Mouse (Mus musculus): ENCODE measurements at regions not wholly inside any gene's neighbourhood (a gene's known extent, or its start where the extent isn't known, plus 50 kb on each side); places are given as distances from the start of the nearest gene placed in this dataset.
A peak's percentile ranks its signal among the peaks of the same experiment; 100 is the strongest.

DNA sequence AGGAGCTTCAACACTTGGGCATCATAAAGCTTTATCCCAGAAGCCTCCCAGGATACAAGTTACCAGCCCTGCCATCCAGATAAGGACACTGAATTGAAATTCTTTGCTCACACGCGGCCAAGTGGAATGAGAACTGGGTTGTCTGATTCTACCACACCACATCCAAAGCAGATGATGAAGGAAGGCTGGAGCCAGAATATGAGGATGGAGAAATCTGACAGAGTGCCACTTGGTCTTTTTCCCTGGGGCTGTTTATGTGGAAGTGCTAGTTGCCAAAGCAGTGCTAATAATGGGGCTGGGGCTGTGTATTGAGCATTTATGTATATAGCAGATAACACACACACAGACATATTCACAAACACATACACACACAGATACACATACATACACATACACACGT lies 92.2 kb downstream of the Ephb3 start:
- Histone ChIP-seq H3K27me3 (ENCODE audit: control insufficient read depth, insufficient read depth, insufficient read length) (no peaks in the 10 kb centered on the region), H3K79me2 (ENCODE audit: control insufficient read depth, insufficient read depth) (no peaks in the 10 kb centered on the region), H3K4me3 (ENCODE audit: insufficient read depth, poor library complexity, severe bottlenecking) (no peak overlapping the region), H3ac (ENCODE audit: control insufficient read depth, insufficient read length, low read depth) (no peak overlapping the region), H3K36me3 (ENCODE audit: control insufficient read depth, insufficient read depth) (no peaks in the 10 kb centered on the region), H3K79me3 (ENCODE audit: low read depth) (no peaks in the 10 kb centered on the region)
- no peak for TF ChIP-seq MYOG (IDR thresholded peaks at IDR 0.05; ENCODE audit: control insufficient read depth, extremely low read depth, insufficient read length)
- no peak for TF ChIP-seq MYOD1 (IDR thresholded peaks at IDR 0.05; ENCODE audit: control insufficient read depth, insufficient read length, low read depth)
- TF ChIP-seq USF1 (IDR thresholded peaks at IDR 0.05; ENCODE audit: low read depth) = no peak
- no peak for TF ChIP-seq MAX (IDR thresholded peaks at IDR 0.05)
- no peak for TF ChIP-seq FOSL1 (IDR thresholded peaks at IDR 0.05; ENCODE audit: insufficient read depth, low read length, poor library complexity, severe bottlenecking)
- no peak for TF ChIP-seq CTCF (IDR thresholded peaks at IDR 0.05; ENCODE audit: control insufficient read depth, insufficient read depth, insufficient read length)
- TF ChIP-seq CEBPB (IDR thresholded peaks at IDR 0.05; ENCODE audit: low read depth) = no peak

DNA sequence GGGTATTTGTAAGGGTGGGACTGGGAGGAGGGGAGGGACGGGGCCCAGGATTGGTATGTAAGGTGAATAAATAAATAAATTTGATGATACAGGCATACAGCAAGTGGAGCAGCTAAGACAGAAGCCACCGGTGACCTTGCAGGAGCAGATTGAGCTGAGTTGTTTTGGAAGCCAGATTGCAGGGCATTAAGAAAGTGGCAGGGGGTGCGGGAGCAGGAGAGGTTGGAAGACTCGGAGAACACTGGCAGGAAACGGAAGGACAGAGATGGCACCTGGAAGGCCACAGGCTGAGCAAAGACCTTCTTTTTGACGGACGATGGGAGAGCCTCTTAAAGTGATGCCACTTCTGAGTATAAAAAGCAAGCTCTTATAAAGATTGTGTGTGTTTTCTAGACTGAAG lies 94.3 kb downstream of the Ephb3 start:
- H3K27me3 ChIP-seq (ENCODE audit: control insufficient read depth, insufficient read depth, insufficient read length) = no peaks in the 10 kb centered on the region
- no peak overlapping the region for H3ac ChIP-seq (ENCODE audit: control insufficient read depth, insufficient read length, low read depth)
- TF ChIP-seq MAX (IDR thresholded peaks at IDR 0.05) (no peak), CTCF (IDR thresholded peaks at IDR 0.05; ENCODE audit: control insufficient read depth, insufficient read depth, insufficient read length) (no peak), CEBPB (IDR thresholded peaks at IDR 0.05; ENCODE audit: low read depth) (no peak), USF1 (IDR thresholded peaks at IDR 0.05; ENCODE audit: low read depth) (no peak), MYOD1 (IDR thresholded peaks at IDR 0.05; ENCODE audit: control insufficient read depth, insufficient read length, low read depth) (no peak), MYOG (IDR thresholded peaks at IDR 0.05; ENCODE audit: control insufficient read depth, extremely low read depth, insufficient read length) (no peak), FOSL1 (IDR thresholded peaks at IDR 0.05; ENCODE audit: insufficient read depth, low read length, poor library complexity, severe bottlenecking) (no peak)
- no peaks in the 10 kb centered on the region for H3K36me3 ChIP-seq (ENCODE audit: control insufficient read depth, insufficient read depth)
- no peaks in the 10 kb centered on the region for H3K79me2 ChIP-seq (ENCODE audit: control insufficient read depth, insufficient read depth)
- no peak overlapping the region for H3K4me3 ChIP-seq (ENCODE audit: insufficient read depth, poor library complexity, severe bottlenecking)
- H3K79me3 ChIP-seq (ENCODE audit: low read depth) = no peaks in the 10 kb centered on the region

DNA sequence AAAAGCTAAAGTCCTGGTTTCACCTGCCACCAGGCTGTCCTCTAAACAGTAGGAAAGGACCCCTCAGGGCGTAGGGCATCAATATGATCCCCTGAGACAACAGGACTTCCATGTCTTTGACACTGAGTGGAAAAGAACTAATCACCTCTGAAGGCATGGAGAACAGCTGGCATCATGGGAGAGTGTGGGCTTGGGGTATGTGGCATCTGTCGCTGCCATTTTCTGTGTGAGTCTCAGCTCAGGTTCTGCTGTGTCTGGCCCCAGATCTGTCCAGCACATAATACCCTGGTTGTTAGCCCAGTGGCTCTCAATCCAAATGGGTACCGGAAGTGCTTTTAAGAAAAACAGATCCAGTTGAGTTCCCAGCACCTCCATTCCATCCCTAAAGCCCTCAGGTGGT lies 101.3 kb downstream of the Ephb3 start:
- Histone ChIP-seq H3K79me2 (ENCODE audit: control insufficient read depth, insufficient read depth) (no peaks in the 10 kb centered on the region), H3K27me3 (ENCODE audit: control insufficient read depth, insufficient read depth, insufficient read length) (no peaks in the 10 kb centered on the region), H3K36me3 (ENCODE audit: control insufficient read depth, insufficient read depth) (no peaks in the 10 kb centered on the region), H3K4me3 (ENCODE audit: insufficient read depth, poor library complexity, severe bottlenecking) (no peak overlapping the region), H3ac (ENCODE audit: control insufficient read depth, insufficient read length, low read depth) (no peak overlapping the region), H3K79me3 (ENCODE audit: low read depth) (no peaks in the 10 kb centered on the region)
- no peak for TF ChIP-seq CEBPB (IDR thresholded peaks at IDR 0.05; ENCODE audit: low read depth)
- TF ChIP-seq MYOD1 (IDR thresholded peaks at IDR 0.05; ENCODE audit: control insufficient read depth, insufficient read length, low read depth) = no peak
- no peak for TF ChIP-seq MAX (IDR thresholded peaks at IDR 0.05)
- TF ChIP-seq MYOG (IDR thresholded peaks at IDR 0.05; ENCODE audit: control insufficient read depth, extremely low read depth, insufficient read length) = no peak
- no peak for TF ChIP-seq CTCF (IDR thresholded peaks at IDR 0.05; ENCODE audit: control insufficient read depth, insufficient read depth, insufficient read length)
- TF ChIP-seq USF1 (IDR thresholded peaks at IDR 0.05; ENCODE audit: low read depth) = no peak
- TF ChIP-seq FOSL1 (IDR thresholded peaks at IDR 0.05; ENCODE audit: insufficient read depth, low read length, poor library complexity, severe bottlenecking) = no peak

DNA sequence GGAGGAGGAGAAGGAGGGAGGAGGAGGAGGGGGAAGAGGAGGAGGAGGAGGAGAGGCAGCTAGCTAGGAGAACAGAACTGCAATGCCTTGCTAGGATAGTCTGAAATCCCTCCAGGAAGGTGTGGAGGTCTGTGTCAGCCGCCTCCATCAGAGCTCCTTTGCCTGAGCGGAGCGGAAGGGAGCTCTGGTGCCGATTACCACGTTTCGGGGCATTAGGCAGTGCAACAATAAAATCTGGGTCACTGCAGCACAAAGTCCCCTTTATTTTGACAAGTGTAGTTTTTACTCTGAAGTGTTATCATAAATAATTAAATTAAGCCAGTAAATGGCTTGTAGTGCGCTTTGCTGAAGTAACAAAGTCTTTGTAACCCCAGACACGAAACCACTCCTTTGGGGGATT lies 104.0 kb downstream of the Ephb3 start:
- TF ChIP-seq CEBPB (IDR thresholded peaks at IDR 0.05; ENCODE audit: low read depth) (no peak), CTCF (IDR thresholded peaks at IDR 0.05; ENCODE audit: control insufficient read depth, insufficient read depth, insufficient read length) (no peak)
- no peaks in the 10 kb centered on the region for H3K27me3 ChIP-seq (ENCODE audit: control insufficient read depth, insufficient read depth, insufficient read length)
- no peaks in the 10 kb centered on the region for H3K36me3 ChIP-seq (ENCODE audit: control insufficient read depth, insufficient read depth)
- H3K4me3 ChIP-seq (ENCODE audit: insufficient read depth, poor library complexity, severe bottlenecking) = no peak overlapping the region
- H3ac ChIP-seq (ENCODE audit: control insufficient read depth, insufficient read length, low read depth) = no peak overlapping the region
- H3K79me3 ChIP-seq (ENCODE audit: low read depth) = no peaks in the 10 kb centered on the region
- no peaks in the 10 kb centered on the region for H3K79me2 ChIP-seq (ENCODE audit: control insufficient read depth, insufficient read depth)

DNA sequence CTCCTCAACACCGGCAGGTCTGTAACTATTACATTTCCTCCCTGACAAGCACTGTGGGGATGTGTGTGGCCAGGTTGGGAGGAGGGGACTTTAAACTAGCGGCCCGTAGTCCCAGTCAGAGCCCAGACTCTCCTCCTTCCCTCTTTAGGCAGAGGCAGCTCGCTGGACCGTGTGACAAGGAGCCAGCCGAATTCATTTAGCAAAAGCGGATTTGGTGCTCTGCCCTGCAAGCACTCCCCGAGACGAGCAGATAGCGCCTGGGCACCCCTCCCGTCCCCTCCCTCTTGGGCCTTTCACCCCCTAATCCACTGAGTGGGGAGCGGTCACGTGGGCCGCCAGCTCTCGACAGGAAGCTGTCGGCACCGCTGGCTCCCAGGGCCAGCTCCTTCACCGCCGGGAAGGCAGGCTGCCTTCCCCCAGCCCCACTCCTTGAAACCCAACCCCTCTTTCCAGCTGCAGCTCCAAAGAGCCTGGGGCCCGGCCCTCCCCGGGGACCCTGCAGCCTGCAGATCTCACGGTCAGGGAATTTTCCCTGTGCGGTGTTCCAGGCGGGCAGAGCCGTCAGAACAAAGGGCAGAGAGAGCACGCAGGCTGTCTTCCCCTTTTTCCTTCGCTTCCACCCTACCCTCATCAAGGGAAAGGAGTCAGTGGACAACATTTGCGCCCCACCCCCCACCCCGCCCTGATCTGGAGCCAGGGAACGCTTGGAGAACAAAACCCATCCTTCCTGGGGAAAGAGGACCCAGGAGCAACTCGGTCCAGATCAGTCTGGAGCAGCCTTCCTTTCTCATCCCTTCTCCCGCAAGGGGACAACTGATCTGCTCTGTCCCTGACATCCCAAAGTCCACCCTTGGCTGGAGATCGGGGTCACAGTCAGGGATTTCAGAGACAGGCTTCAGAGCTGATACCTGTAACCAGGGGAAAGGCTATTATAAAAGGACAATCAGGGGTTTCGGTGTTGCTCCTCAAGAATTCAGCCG lies 106.4 kb downstream of the Ephb3 start:
- Histone ChIP-seq H3K79me3 (ENCODE audit: low read depth) (no peaks in the 10 kb centered on the region), H3K4me3 (ENCODE audit: insufficient read depth, poor library complexity, severe bottlenecking) (no peak overlapping the region), H3K36me3 (ENCODE audit: control insufficient read depth, insufficient read depth) (no peaks in the 10 kb centered on the region), H3K79me2 (ENCODE audit: control insufficient read depth, insufficient read depth) (no peaks in the 10 kb centered on the region), H3ac (ENCODE audit: control insufficient read depth, insufficient read length, low read depth) (peak overlapping the region; percentile 32), H3K27me3 (ENCODE audit: control insufficient read depth, insufficient read depth, insufficient read length) (no peaks in the 10 kb centered on the region)
- TF ChIP-seq MAX (IDR thresholded peaks at IDR 0.05) (no peak), USF1 (IDR thresholded peaks at IDR 0.05; ENCODE audit: low read depth) (peak; percentile 88)

DNA sequence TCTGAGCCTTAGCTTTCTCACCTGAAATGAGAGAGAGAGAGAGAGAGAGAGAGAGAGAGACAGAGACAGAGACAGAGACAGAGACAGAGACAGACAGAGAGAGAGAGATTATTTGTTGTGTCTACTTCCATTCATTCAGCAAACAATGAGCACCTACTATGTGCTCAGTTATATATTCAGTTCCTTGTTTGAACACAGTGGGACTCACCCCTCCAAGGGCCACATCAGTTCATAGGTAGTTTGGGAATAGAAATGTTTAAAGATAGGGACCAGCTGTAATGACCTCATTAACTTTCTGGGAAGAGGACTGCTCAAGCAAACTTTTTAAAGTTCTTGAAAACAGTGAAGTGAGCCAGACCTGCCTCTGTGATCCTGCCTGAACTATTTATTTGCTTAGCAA lies 107.2 kb downstream of the Ephb3 start:
- no peaks in the 10 kb centered on the region for H3K79me3 ChIP-seq (ENCODE audit: low read depth)
- no peaks in the 10 kb centered on the region for H3K36me3 ChIP-seq (ENCODE audit: control insufficient read depth, insufficient read depth)
- TF ChIP-seq USF1 (IDR thresholded peaks at IDR 0.05; ENCODE audit: low read depth) (no peak), MYOG (IDR thresholded peaks at IDR 0.05; ENCODE audit: control insufficient read depth, extremely low read depth, insufficient read length) (no peak), CTCF (IDR thresholded peaks at IDR 0.05; ENCODE audit: control insufficient read depth, insufficient read depth, insufficient read length) (no peak), CEBPB (IDR thresholded peaks at IDR 0.05; ENCODE audit: low read depth) (no peak), FOSL1 (IDR thresholded peaks at IDR 0.05; ENCODE audit: insufficient read depth, low read length, poor library complexity, severe bottlenecking) (no peak), MAX (IDR thresholded peaks at IDR 0.05) (no peak), MYOD1 (IDR thresholded peaks at IDR 0.05; ENCODE audit: control insufficient read depth, insufficient read length, low read depth) (no peak)
- no peak overlapping the region for H3K4me3 ChIP-seq (ENCODE audit: insufficient read depth, poor library complexity, severe bottlenecking)
- no peaks in the 10 kb centered on the region for H3K27me3 ChIP-seq (ENCODE audit: control insufficient read depth, insufficient read depth, insufficient read length)
- no peak overlapping the region for H3ac ChIP-seq (ENCODE audit: control insufficient read depth, insufficient read length, low read depth)
- H3K79me2 ChIP-seq (ENCODE audit: control insufficient read depth, insufficient read depth) = no peaks in the 10 kb centered on the region

Measured in C2C12 (cell line).